Mouse (Mus musculus) heart, embryonic 11.5 days (tissue): ENCODE measurements around the gene Gpr107. TPM values are rescaled to one million over a fixed set of nuclear protein-coding genes. Genes with fewer than 3 reads are reported as not detected.

ENCODE experiments used
- ATAC-seq: fragments of 200-750 bp; cut with Nextera tagmentation; replicated peaks from 2 replicates; pipeline ENCODE4 v1.8.0; 2017; ENCODE audit warnings: moderate library complexity; ENCODE audit not compliant: insufficient number of reproducible peaks, low FRiP score, low TSS enrichment
- H3K27ac ChIP-seq: fragments of 300-500 bp; sonication (generic); 2 replicates; pipeline ENCODE4 v1.5.1; 2014; ENCODE audit warnings: mild to moderate bottlenecking, low read depth, low read length
- H3K27me3 ChIP-seq: fragments of 300-500 bp; sonication (generic); 2 replicates; pipeline ENCODE4 v1.6.1; 2014; ENCODE audit warnings: mild to moderate bottlenecking, low read length, mixed read lengths; ENCODE audit not compliant: control insufficient read depth, insufficient read depth
- H3K36me3 ChIP-seq: fragments of 300-500 bp; sonication (generic); 2 replicates; pipeline ENCODE4 v1.6.1; 2014; ENCODE audit warnings: mild to moderate bottlenecking, low read length, moderate library complexity, mixed read lengths; ENCODE audit not compliant: control insufficient read depth, insufficient read depth
- H3K4me1 ChIP-seq: fragments of 300-500 bp; sonication (generic); 2 replicates; pipeline ENCODE4 v1.6.1; 2014; ENCODE audit warnings: low read length; ENCODE audit not compliant: control insufficient read depth, insufficient read depth
- H3K4me2 ChIP-seq: fragments of 300-500 bp; sonication (generic); 2 replicates; pipeline ENCODE4 v1.6.1; 2014; ENCODE audit warnings: mild to moderate bottlenecking, moderate library complexity
- H3K4me3 ChIP-seq: fragments of 300-500 bp; sonication (generic); 2 replicates; pipeline ENCODE4 v1.5.1; 2014; ENCODE audit warnings: low read depth, low read length
- H3K9ac ChIP-seq: fragments of 300-500 bp; sonication (generic); 2 replicates; pipeline ENCODE4 v1.6.1; 2014; ENCODE audit warnings: mild to moderate bottlenecking, low read depth, low read length, moderate library complexity
- H3K9me3 ChIP-seq: fragments of 300-500 bp; sonication (generic); replicated peaks from 2 replicates; pipeline ENCODE4 v1.6.1; 2016; ENCODE audit warnings: low read length; ENCODE audit not compliant: control insufficient read depth
- WGBS: fragments of 180-500 bp; shearing (Covaris S2); extraction: QIAGEN DNeasy Blood & Tissue Kit; methylation state at CpG from one replicate; pipeline ENCODE4 v1.1.7; 2014; ENCODE audit not compliant: insufficient replicate concordance; 5-methylcytosine and 5-hydroxymethylcytosine counted together
- polyA plus RNA-seq: library from polyadenylated mRNA; unstranded; fragments of >200 nt; fragmentation: Nextera tagmentation; extraction: Ambion mirVana; gene quantifications from 2 replicates; pipeline ENCODE4 v1.2.1, GENCODE M21; 2014

Gene Gpr107
- polyA plus RNA-seq, 1 experiment from 2014 or later = 30.4 TPM

DNA sequence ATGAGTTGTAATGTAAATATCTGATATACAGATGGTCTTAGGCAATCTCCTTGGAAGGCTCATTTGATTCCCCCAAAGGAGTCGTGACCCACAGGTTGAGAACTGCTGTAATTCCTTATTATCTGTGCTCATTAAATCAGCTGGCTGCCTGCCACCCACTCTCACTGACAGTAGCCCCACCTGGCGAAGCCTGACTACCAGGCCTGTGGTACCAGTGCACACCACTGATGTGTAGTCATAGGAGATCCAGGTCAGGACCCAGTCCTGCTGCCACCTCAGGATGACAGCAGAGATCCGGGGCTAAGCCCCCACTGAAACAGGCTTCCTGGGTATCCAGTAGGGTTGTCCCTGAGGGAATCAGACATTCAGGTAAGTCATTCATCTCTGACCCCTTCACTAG lies 66.5 kb downstream of the Gpr107 start:
- ATAC-seq = no peak
- Histone ChIP-seq H3K4me1 (peaks cover 29% of the 10 kb centered on the region), H3K4me2 (no peak overlapping the region), H3K36me3 (peaks cover 6% of the 10 kb centered on the region), H3K27me3 (no peaks in the 10 kb centered on the region), H3K27ac (no peak overlapping the region), H3K9ac (no peak overlapping the region), H3K9me3 (no peaks in the 10 kb centered on the region), H3K4me3 (no peak overlapping the region)
- WGBS = 81% methylated on average over 3 of the region's 3 CpGs

GRCm38 (mm10) chr2:31219470-31219869 lies 67.4 kb downstream of the Gpr107 start:
- Histone ChIP-seq H3K4me1 (peaks cover 21% of the 10 kb centered on the region), H3K36me3 (peaks cover 6% of the 10 kb centered on the region), H3K9me3 (no peaks in the 10 kb centered on the region), H3K9ac (no peak overlapping the region), H3K27me3 (no peaks in the 10 kb centered on the region), H3K4me3 (no peak overlapping the region), H3K27ac (peak overlapping the region; percentile 35; the same call in 1 of the 2 replicates), H3K4me2 (no peak overlapping the region)
- no peak for ATAC-seq
- 55% methylated on average over 6 of the region's 6 CpGs for WGBS

DNA sequence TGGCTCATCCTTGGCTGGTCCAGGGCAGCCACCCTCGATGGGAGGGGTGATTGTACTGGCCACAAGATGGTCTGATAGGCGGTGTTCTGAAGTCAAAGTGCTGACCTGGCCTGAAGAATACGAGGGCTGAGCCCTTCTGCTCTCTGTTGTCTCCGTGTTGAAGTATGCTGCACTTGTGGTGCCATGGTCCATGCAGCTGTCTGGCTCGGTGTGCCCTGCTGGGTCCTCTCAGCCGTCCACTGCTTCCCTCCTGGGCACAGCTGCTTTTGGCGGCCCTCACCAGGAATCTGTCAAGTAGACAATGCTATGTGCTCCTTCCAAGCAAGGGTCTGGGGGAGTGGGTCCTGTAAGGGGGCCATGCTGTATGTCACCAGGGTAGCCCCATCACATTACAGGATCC lies 68.7 kb downstream of the Gpr107 start:
- H3K27me3 ChIP-seq = no peaks in the 10 kb centered on the region
- H3K4me3 ChIP-seq = no peak overlapping the region
- no peak for ATAC-seq
- no peaks in the 10 kb centered on the region for H3K9me3 ChIP-seq
- WGBS = 61% methylated on average over 7 of the region's 7 CpGs
- no peak overlapping the region for H3K27ac ChIP-seq
- H3K4me2 ChIP-seq = no peak overlapping the region
- no peaks in the 10 kb centered on the region for H3K36me3 ChIP-seq
- peaks cover 8% of the 10 kb centered on the region; the same call in 1 of the 2 replicates for H3K4me1 ChIP-seq
- H3K9ac ChIP-seq = no peak overlapping the region

DNA sequence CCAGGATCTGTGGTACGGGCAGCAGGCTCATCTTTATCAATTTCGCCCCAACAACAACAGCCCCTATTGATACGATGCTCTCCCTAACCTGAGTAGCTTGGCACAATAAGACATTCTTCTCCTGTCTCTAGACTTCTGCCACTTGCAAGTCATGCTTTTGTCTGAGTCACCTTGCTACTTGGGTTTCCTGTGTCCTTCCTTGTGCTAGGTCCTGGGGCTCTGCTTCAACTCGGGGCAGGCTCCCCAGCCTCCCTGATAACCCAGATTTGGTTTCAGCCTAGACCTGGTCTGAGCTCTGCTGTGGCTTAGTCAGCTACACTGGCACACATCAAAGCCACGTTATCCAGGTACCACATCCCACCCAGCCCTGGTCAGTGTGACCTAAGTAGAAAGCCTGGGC lies 69.5 kb downstream of the Gpr107 start:
- ATAC-seq = no peak
- no peak overlapping the region for H3K4me3 ChIP-seq
- H3K27ac ChIP-seq = no peak overlapping the region
- 71% methylated on average over 5 of the region's 5 CpGs for WGBS
- no peaks in the 10 kb centered on the region for H3K36me3 ChIP-seq
- no peak overlapping the region for H3K9ac ChIP-seq
- H3K27me3 ChIP-seq = no peaks in the 10 kb centered on the region
- peaks cover 4% of the 10 kb centered on the region; the same call in 1 of the 2 replicates for H3K9me3 ChIP-seq
- peaks cover 7% of the 10 kb centered on the region; the same call in 1 of the 2 replicates for H3K4me1 ChIP-seq
- no peak overlapping the region for H3K4me2 ChIP-seq

GRCm38 (mm10) chr2:31228768-31229311 lies 76.7 kb downstream of the Gpr107 start:
- ATAC-seq = no peak
- Histone ChIP-seq H3K4me1 (no peaks in the 10 kb centered on the region), H3K9ac (no peak overlapping the region), H3K4me2 (no peak overlapping the region), H3K4me3 (no peak overlapping the region), H3K9me3 (peaks cover 4% of the 10 kb centered on the region; the same call in 1 of the 2 replicates), H3K27me3 (no peaks in the 10 kb centered on the region), H3K27ac (no peak overlapping the region), H3K36me3 (no peaks in the 10 kb centered on the region)
- 41% methylated on average over 1 of the region's 1 CpGs for WGBS

- Histone ChIP-seq H3K9ac (peak overlapping the region; percentile 43; the same call in 1 of the 2 replicates), H3K27me3 (peaks cover 21% of the 10 kb centered on the region), H3K36me3 (no peaks in the 10 kb centered on the region), H3K27ac (no peak overlapping the region), H3K9me3 (no peaks in the 10 kb centered on the region), H3K4me2 (peak overlapping the region; percentile 52), H3K4me3 (peak overlapping the region; percentile 12), H3K4me1 (peaks cover 6% of the 10 kb centered on the region)
- 31% methylated on average over 23 of the region's 23 CpGs for WGBS
- ATAC-seq = no peak
Observed at GRCm38 (mm10) chr2:31239203-31239696, 87.1 kb downstream of the Gpr107 start.

- Histone ChIP-seq H3K9ac (peak overlapping the region; percentile 43; the same call in 1 of the 2 replicates), H3K27ac (no peak overlapping the region), H3K4me1 (peaks cover 6% of the 10 kb centered on the region), H3K27me3 (peaks cover 21% of the 10 kb centered on the region), H3K36me3 (no peaks in the 10 kb centered on the region), H3K4me3 (no peak overlapping the region), H3K4me2 (peak overlapping the region; percentile 52; the same call in 1 of the 2 replicates), H3K9me3 (no peaks in the 10 kb centered on the region)
- WGBS = 65% methylated on average over 6 of the region's 6 CpGs
- ATAC-seq = no peak
Observed at GRCm38 (mm10) chr2:31239833-31240232, 87.7 kb downstream of the Gpr107 start.

- Histone ChIP-seq H3K9ac (no peak overlapping the region), H3K27me3 (peaks cover 21% of the 10 kb centered on the region)
Observed at GRCm38 (mm10) chr2:31241639-31242038, 89.5 kb downstream of the Gpr107 start.

DNA sequence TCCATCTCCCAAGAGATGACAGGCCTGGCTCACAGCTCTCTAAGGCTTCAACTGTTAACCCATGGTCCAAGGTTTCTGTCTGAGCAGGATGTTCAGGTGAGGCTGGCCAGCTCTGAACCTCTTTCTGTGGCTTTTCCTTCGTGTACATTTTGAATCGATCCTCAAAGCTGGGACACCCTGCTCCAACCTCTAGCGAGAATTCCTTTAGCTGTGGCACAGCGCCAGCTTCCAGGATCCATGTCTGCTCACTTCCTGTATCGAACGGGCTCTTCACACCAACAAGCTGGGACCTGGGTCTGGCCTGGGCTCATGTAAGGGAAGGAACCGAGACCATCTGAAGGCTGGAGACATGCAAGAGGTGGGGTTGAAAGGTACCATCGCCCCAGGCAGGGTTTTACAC lies 92.1 kb downstream of the Gpr107 start:
- Histone ChIP-seq H3K4me1 (peaks cover 34% of the 10 kb centered on the region), H3K36me3 (no peaks in the 10 kb centered on the region), H3K9ac (no peak overlapping the region), H3K4me2 (no peak overlapping the region), H3K9me3 (no peaks in the 10 kb centered on the region), H3K27ac (no peak overlapping the region), H3K27me3 (peaks cover 21% of the 10 kb centered on the region), H3K4me3 (no peak overlapping the region)
- WGBS = 70% methylated on average over 8 of the region's 8 CpGs
- no peak for ATAC-seq

More at GRCm38 (mm10) chr2:31241639-31242038, 89.5 kb downstream of the Gpr107 start:
- Histone ChIP-seq H3K9me3 (no peaks in the 10 kb centered on the region), H3K4me2 (no peak overlapping the region), H3K4me1 (peaks cover 11% of the 10 kb centered on the region), H3K27ac (no peak overlapping the region), H3K4me3 (no peak overlapping the region), H3K36me3 (no peaks in the 10 kb centered on the region)
- no peak for ATAC-seq
- 9% methylated on average over 7 of the region's 7 CpGs for WGBS
